Mouse (Mus musculus) kidney, postnatal 0 days (tissue): ENCODE measurements around the gene Capn11. TPM values are rescaled to one million over a fixed set of nuclear protein-coding genes. Genes with fewer than 3 reads are reported as not detected.
"Not testable (repeated sequence)": the region's sequence is repeated elsewhere in the genome, so short reads cannot be mapped to it uniquely, and the experiment has no call there.

ENCODE experiments used
- ATAC-seq: fragments of 200-750 bp; cut with Nextera tagmentation; replicated peaks from 2 replicates; pipeline ENCODE4 v1.8.0; 2017; ENCODE audit warnings: low read depth, moderate number of reproducible peaks, moderate TSS enrichment, moderate library complexity; ENCODE audit not compliant: low FRiP score
- DNase-seq: peaks from one replicate; pipeline ENCODE4 v3.0.0-alpha.2; 2016; ENCODE audit warnings: low spot score
- H3K27ac ChIP-seq: fragments of 300-500 bp; sonication (generic); 2 replicates; pipeline ENCODE4 v1.5.1; 2014; ENCODE audit warnings: mild to moderate bottlenecking
- H3K27me3 ChIP-seq: fragments of 300-500 bp; sonication (generic); 2 replicates; pipeline ENCODE4 v1.6.1; 2014; ENCODE audit warnings: low read length, mixed read lengths; ENCODE audit not compliant: insufficient read depth
- H3K36me3 ChIP-seq: fragments of 300-500 bp; sonication (generic); 2 replicates; pipeline ENCODE4 v1.6.1; 2014; ENCODE audit warnings: low read length, mixed read lengths; ENCODE audit not compliant: insufficient read depth
- H3K4me1 ChIP-seq: fragments of 300-500 bp; sonication (generic); replicated peaks from 2 replicates; pipeline ENCODE4 v1.6.1; 2014; ENCODE audit warnings: antibody characterized with exemption, low read length, mixed read lengths; ENCODE audit not compliant: insufficient read depth
- H3K4me2 ChIP-seq: fragments of 300-500 bp; sonication (generic); 2 replicates; pipeline ENCODE4 v1.6.1; 2014; ENCODE audit warnings: mild to moderate bottlenecking, low read length, moderate library complexity, mixed read lengths
- H3K4me3 ChIP-seq: fragments of 300-500 bp; sonication (generic); replicated peaks from 2 replicates; pipeline ENCODE4 v1.5.1; 2014; ENCODE audit warnings: low read depth, low read length
- H3K9ac ChIP-seq: fragments of 300-500 bp; sonication (generic); 2 replicates; pipeline ENCODE4 v1.6.1; 2014; ENCODE audit warnings: low read depth, low read length
- H3K9me3 ChIP-seq: fragments of 300-500 bp; sonication (generic); replicated peaks from 2 replicates; pipeline ENCODE4 v1.6.1; 2016; ENCODE audit warnings: low read length, inconsistent platforms, mixed read lengths
- CTCF ChIP-seq: IDR thresholded peaks from 2 replicates; pipeline ENCODE4 v1.5.1; 2016; ENCODE audit warnings: antibody characterized with exemption, low read depth, mild to moderate bottlenecking, moderate library complexity
- WGBS: fragments of 180-500 bp; shearing (Covaris S2); extraction: QIAGEN DNeasy Blood & Tissue Kit; methylation state at CpG from one replicate; pipeline ENCODE4 v1.1.7; 2014; 5-methylcytosine and 5-hydroxymethylcytosine counted together
- polyA plus RNA-seq: library from polyadenylated mRNA; unstranded; fragments of >200 nt; fragmentation: Nextera tagmentation; extraction: Ambion mirVana; gene quantifications from 2 replicates; pipeline ENCODE4 v1.2.1, GENCODE M21; 2015

The Capn11 gene
- polyA plus RNA-seq, 1 experiment from 2014 or later = not detected

DNA sequence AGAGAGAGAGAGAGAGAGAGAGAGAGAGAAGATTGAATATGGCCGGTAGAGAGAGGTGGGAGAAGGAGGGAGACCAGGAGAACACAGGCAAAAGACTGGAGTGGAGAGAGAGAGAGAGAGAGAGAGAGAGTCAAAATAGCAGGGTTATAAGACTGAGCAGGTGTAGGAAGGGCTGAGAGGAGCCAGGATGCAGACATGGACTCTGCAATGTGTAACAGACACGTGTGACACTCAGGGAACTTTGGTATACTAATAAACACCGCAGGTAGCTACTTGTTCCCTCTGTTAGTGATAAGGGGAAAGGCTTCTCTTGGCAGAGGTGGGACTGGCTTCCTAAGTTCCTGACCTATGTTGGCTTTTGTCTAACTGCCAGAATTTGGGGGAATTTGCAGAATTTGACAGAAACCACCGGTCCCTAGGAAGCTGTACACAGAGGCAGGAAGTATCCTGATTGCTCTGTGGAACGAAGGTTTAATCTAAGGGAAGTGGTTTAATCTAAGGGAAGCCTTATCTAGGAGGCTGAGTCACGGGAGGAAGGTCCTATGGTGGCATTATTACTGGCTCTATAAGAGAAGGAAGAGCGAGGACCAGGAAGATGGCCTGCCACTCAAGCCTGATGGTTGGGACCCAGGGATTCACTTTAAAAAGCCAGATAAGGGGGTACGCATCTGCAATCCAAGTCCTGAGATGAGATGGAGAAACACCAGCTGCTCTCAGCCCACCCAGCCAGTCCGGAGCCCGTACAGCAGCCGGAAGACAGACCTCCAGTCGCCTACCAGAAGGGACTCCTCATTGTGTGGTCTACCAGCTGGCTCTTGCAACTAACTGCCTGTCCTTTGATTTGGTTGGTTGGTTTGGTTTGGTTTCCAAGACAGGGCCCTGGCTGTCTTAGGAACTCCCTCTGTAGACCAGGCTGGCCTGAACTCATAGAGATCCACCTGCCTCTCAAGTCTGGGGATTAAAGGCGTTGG, 30.0 kb downstream of the Capn11 start:
- Histone ChIP-seq H3K9me3 (no peaks in the 10 kb centered on the region), H3K4me3 (no peak overlapping the region), H3K27me3 (no peaks in the 10 kb centered on the region), H3K36me3 (no peaks in the 10 kb centered on the region), H3K4me2 (peak overlapping the region; percentile 70), H3K4me1 (peaks cover 12% of the 10 kb centered on the region), H3K9ac (peak overlapping the region; percentile 53; the same call in 1 of the 2 replicates), H3K27ac (peak overlapping the region; percentile 74; the same call in 1 of the 2 replicates)
- ATAC-seq (0 out of 2 replicates have a peak, but pooled peaks have one; percentile 29), DNase-seq (peak; percentile 80)
- no peak for TF ChIP-seq CTCF
- WGBS = 55% methylated on average over 13 of the region's 13 CpGs

DNA sequence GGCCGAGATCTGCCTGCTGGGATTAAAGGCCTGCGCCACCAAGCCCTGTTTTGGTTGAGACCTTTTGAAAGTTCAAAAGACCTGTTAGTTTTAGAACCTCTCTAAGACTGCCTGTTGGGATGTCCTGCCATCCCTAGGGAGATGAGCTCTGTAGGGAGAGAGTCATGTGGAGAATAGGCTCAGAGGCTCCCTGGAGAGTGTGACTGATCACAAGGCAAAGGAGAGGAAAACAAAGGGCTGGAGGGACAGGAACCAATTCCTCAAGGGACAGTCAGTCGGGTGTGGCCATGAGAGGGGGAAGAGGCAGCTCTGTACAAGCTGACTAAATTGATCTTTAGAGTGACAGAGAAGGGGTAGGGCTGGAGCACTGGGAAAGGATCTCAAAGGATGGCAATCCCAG, 31.0 kb downstream of the Capn11 start:
- no peak overlapping the region for H3K27ac ChIP-seq
- no peak for DNase-seq

GRCm38 (mm10) chr17:45626577-45627134, 32.5 kb downstream of the Capn11 start:
- H3K4me3 ChIP-seq = no peak overlapping the region
- H3K27ac ChIP-seq = no peak overlapping the region
- no peak overlapping the region for H3K4me2 ChIP-seq
- peaks cover 12% of the 10 kb centered on the region for H3K4me1 ChIP-seq
- peak; percentile 96 for TF ChIP-seq CTCF
- ATAC-seq (no peak), DNase-seq (peak; percentile 96)
- no peaks in the 10 kb centered on the region for H3K36me3 ChIP-seq
- no peaks in the 10 kb centered on the region for H3K27me3 ChIP-seq
- H3K9me3 ChIP-seq = no peaks in the 10 kb centered on the region
- H3K9ac ChIP-seq = no peak overlapping the region
- 29% methylated on average over 15 of the region's 15 CpGs for WGBS

More for the DNA sequence above, 31.0 kb downstream of the Capn11 start:
- H3K27me3 ChIP-seq = no peaks in the 10 kb centered on the region
- peaks cover 12% of the 10 kb centered on the region for H3K4me1 ChIP-seq
- no peak overlapping the region for H3K4me2 ChIP-seq
- ATAC-seq = no peak
- H3K4me3 ChIP-seq = no peak overlapping the region
- TF ChIP-seq CTCF = no peak
- H3K9me3 ChIP-seq = no peaks in the 10 kb centered on the region
- H3K9ac ChIP-seq = no peak overlapping the region
- H3K36me3 ChIP-seq = no peaks in the 10 kb centered on the region
- 60% methylated on average over 3 of the region's 3 CpGs for WGBS

GRCm38 (mm10) chr17:45623425-45623824, 35.7 kb downstream of the Capn11 start:
- 91% methylated on average over 8 of the region's 8 CpGs for WGBS
- H3K4me3 ChIP-seq, ATAC-seq: not testable (repeated sequence)

GRCm38 (mm10) chr17:45619386-45620256, 39.5 kb downstream of the Capn11 start:
- Histone ChIP-seq H3K9me3 (no peaks in the 10 kb centered on the region), H3K4me2 (peak overlapping the region; percentile 41), H3K27me3 (no peaks in the 10 kb centered on the region), H3K9ac (peak overlapping the region; percentile 38; the same call in 1 of the 2 replicates), H3K27ac (peak overlapping the region; percentile 92), H3K4me1 (peaks cover 17% of the 10 kb centered on the region), H3K36me3 (no peaks in the 10 kb centered on the region), H3K4me3 (peak overlapping the region; percentile 4)
- ATAC-seq (peak; percentile 49; the same call in 1 of the 2 replicates), DNase-seq (peak; percentile 87)
- 15% methylated on average over 20 of the region's 20 CpGs for WGBS
- no peak for TF ChIP-seq CTCF

More at GRCm38 (mm10) chr17:45623425-45623824, 35.7 kb downstream of the Capn11 start:
- H3K4me2 ChIP-seq, H3K27me3 ChIP-seq, DNase-seq, H3K9ac ChIP-seq, H3K36me3 ChIP-seq, H3K27ac ChIP-seq, H3K9me3 ChIP-seq: not testable (repeated sequence)
- H3K4me1 ChIP-seq = peaks cover 17% of the 10 kb centered on the region

- H3K27me3 ChIP-seq = no peaks in the 10 kb centered on the region
- no peaks in the 10 kb centered on the region for H3K36me3 ChIP-seq
- peak overlapping the region; percentile 92 for H3K27ac ChIP-seq
- WGBS = 18% methylated on average over 8 of the region's 8 CpGs
- peak overlapping the region; percentile 41 for H3K4me2 ChIP-seq
- H3K9me3 ChIP-seq = no peaks in the 10 kb centered on the region
- peak overlapping the region; percentile 38; the same call in 1 of the 2 replicates for H3K9ac ChIP-seq
- peaks cover 17% of the 10 kb centered on the region for H3K4me1 ChIP-seq
- ATAC-seq = peak; percentile 76
- peak overlapping the region; percentile 4 for H3K4me3 ChIP-seq
- TF ChIP-seq CTCF = no peak
- DNase-seq = peak; percentile 84
Measured at GRCm38 (mm10) chr17:45618941-45619385, 40.2 kb downstream of the Capn11 start.
